Mouse (Mus musculus): ENCODE data around the gene Gbgt1. TPM values are rescaled to one million over a fixed set of nuclear protein-coding genes. Genes with fewer than 3 reads are reported as not detected.

Gene Gbgt1
- polyA plus RNA-seq, 1 experiment from 2014 or later = 0.50 TPM

DNA sequence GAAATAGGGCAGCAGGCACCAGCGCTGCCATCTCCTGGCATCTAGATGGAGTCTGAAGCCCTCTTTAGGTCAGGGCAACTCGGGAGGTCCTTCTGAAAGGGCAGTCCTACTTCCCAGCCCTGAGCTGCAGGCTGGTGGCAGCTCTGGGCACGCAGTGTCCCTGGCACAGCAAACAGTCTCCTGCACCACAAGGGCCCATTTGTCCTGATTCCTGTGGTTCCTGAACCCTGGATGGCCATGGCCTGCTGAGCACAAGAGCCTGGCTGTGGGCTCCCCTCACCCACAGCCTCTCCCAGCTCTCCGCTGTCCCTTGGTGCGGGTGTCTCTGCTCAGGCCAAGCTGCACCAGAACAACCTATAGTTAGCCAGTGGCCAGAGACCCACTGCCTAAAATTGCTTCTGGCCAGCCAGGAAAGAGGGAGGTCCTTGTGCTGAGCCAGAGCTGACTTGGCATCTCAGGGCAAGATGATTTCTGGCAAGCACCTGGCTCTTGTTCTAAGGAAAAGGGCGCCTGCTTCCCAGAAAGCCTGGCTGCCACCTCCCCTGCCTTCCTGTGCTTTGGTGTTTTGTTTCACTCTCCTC is 25.0 kb downstream of the Gbgt1 start:
- ATAC-seq (ENCODE audit: insufficient read depth) = no peak
- H3K27ac ChIP-seq (replicated peaks) = no peak overlapping the region
- no peaks in the 10 kb centered on the region for H3K27me3 ChIP-seq
- peaks cover 22% of the 10 kb centered on the region for H3K4me1 ChIP-seq (replicated peaks)
- no peak overlapping the region for H3K4me3 ChIP-seq (replicated peaks)
- H3K4me2 ChIP-seq = no peak overlapping the region
- H3K9me3 ChIP-seq (replicated peaks) = no peaks in the 10 kb centered on the region
- WGBS (ENCODE audit: insufficient replicate concordance) = 65% methylated on average over 6 of the region's 6 CpGs
- H3K36me3 ChIP-seq (replicated peaks) = no peaks in the 10 kb centered on the region
- H3K9ac ChIP-seq = no peak overlapping the region

GRCm38 (mm10) chr2:28522166-28522565 is 25.5 kb downstream of the Gbgt1 start:
- H3K9me3 ChIP-seq (replicated peaks) = no peaks in the 10 kb centered on the region
- no peak overlapping the region for H3K27ac ChIP-seq (replicated peaks)
- ATAC-seq (ENCODE audit: insufficient read depth) = no peak
- 61% methylated on average over 4 of the region's 4 CpGs for WGBS (ENCODE audit: insufficient replicate concordance)
- H3K27me3 ChIP-seq = no peaks in the 10 kb centered on the region
- H3K4me3 ChIP-seq (replicated peaks) = no peak overlapping the region
- H3K9ac ChIP-seq = no peak overlapping the region
- H3K36me3 ChIP-seq (replicated peaks) = no peaks in the 10 kb centered on the region
- peaks cover 22% of the 10 kb centered on the region for H3K4me1 ChIP-seq (replicated peaks)
- H3K4me2 ChIP-seq = no peak overlapping the region

GRCm38 (mm10) chr2:28523643-28524117 is 27.0 kb downstream of the Gbgt1 start:
- WGBS (ENCODE audit: insufficient replicate concordance) = 50% methylated on average over 5 of the region's 5 CpGs
- Histone ChIP-seq H3K9ac (no peak overlapping the region), H3K36me3 (replicated peaks) (no peaks in the 10 kb centered on the region), H3K9me3 (replicated peaks) (no peaks in the 10 kb centered on the region), H3K27ac (replicated peaks) (no peak overlapping the region), H3K4me2 (no peak overlapping the region), H3K4me1 (replicated peaks) (peaks cover 22% of the 10 kb centered on the region), H3K4me3 (replicated peaks) (no peak overlapping the region), H3K27me3 (no peaks in the 10 kb centered on the region)
- peak; percentile 17; the same call in 1 of the 2 replicates for ATAC-seq (ENCODE audit: insufficient read depth)

- no peak for ATAC-seq (ENCODE audit: insufficient read depth)
- H3K4me2 ChIP-seq = no peak overlapping the region
- H3K36me3 ChIP-seq (replicated peaks) = no peaks in the 10 kb centered on the region
- no peaks in the 10 kb centered on the region for H3K27me3 ChIP-seq
- H3K4me1 ChIP-seq (replicated peaks) = peaks cover 22% of the 10 kb centered on the region
- no peak overlapping the region for H3K9ac ChIP-seq
- no peaks in the 10 kb centered on the region for H3K9me3 ChIP-seq (replicated peaks)
- H3K4me3 ChIP-seq (replicated peaks) = no peak overlapping the region
- WGBS (ENCODE audit: insufficient replicate concordance) = 74% methylated on average over 10 of the region's 10 CpGs
- no peak overlapping the region for H3K27ac ChIP-seq (replicated peaks)
These were observed 27.7 kb downstream of the Gbgt1 start for GRCm38 (mm10) chr2:28524406-28524805.

DNA sequence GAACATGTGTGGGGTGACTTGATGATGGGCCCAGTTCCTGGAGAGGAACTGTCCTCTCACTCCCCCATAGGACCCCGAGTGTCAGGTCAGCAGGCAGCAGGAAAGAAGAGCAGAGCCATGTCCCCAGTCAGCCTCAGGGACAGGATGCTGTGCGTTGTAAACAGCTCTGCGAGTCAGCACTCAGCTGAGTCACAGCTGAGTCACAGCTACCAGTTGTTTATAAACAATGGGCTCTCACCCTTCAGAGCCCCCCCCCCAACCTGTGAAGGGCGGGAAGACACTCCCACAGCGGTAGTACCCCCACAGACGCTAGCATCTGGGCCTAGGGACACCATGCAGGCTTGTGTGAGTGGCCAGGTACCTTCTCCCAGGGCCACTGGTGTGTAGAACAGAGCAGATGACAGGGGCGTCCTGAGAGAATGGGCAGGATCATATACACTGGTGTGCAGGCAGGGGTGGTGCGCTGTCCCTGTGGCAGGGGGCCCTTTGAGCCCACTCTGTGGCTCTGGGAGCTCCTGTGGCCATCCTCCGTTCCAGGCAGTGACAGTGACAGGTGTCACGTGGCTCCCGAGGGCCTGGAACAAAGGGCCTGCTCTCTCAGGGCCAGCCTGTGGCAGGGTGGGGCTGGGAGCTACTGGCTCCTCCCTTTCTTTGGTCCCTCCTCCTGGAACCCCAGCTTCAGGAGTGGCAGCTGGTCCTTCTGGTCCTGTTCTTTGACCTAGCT is 28.7 kb downstream of the Gbgt1 start:
- no peaks in the 10 kb centered on the region for H3K9me3 ChIP-seq (replicated peaks)
- peaks cover 22% of the 10 kb centered on the region for H3K4me1 ChIP-seq (replicated peaks)
- peak overlapping the region; percentile 10; the same call in 1 of the 2 replicates for H3K4me2 ChIP-seq
- H3K9ac ChIP-seq = no peak overlapping the region
- ATAC-seq (ENCODE audit: insufficient read depth) = peak; percentile 71
- no peaks in the 10 kb centered on the region for H3K27me3 ChIP-seq
- 28% methylated on average over 11 of the region's 11 CpGs for WGBS (ENCODE audit: insufficient replicate concordance)
- H3K27ac ChIP-seq (replicated peaks) = peak overlapping the region; percentile 14; the same call in 1 of the 2 replicates
- H3K36me3 ChIP-seq (replicated peaks) = no peaks in the 10 kb centered on the region
- H3K4me3 ChIP-seq (replicated peaks) = no peak overlapping the region

GRCm38 (mm10) chr2:28525943-28526876 is 29.5 kb downstream of the Gbgt1 start:
- 22% methylated on average over 12 of the region's 12 CpGs for WGBS (ENCODE audit: insufficient replicate concordance)
- H3K9ac ChIP-seq = no peak overlapping the region
- 0 out of 2 replicates have a peak overlapping the region, but pooled peaks have one; percentile 14 for H3K27ac ChIP-seq (replicated peaks)
- H3K4me2 ChIP-seq = peak overlapping the region; percentile 10; the same call in 1 of the 2 replicates
- H3K27me3 ChIP-seq = no peaks in the 10 kb centered on the region
- H3K36me3 ChIP-seq (replicated peaks) = no peaks in the 10 kb centered on the region
- H3K9me3 ChIP-seq (replicated peaks) = no peaks in the 10 kb centered on the region
- no peak for ATAC-seq (ENCODE audit: insufficient read depth)
- H3K4me1 ChIP-seq (replicated peaks) = peaks cover 22% of the 10 kb centered on the region
- no peak overlapping the region for H3K4me3 ChIP-seq (replicated peaks)

DNA sequence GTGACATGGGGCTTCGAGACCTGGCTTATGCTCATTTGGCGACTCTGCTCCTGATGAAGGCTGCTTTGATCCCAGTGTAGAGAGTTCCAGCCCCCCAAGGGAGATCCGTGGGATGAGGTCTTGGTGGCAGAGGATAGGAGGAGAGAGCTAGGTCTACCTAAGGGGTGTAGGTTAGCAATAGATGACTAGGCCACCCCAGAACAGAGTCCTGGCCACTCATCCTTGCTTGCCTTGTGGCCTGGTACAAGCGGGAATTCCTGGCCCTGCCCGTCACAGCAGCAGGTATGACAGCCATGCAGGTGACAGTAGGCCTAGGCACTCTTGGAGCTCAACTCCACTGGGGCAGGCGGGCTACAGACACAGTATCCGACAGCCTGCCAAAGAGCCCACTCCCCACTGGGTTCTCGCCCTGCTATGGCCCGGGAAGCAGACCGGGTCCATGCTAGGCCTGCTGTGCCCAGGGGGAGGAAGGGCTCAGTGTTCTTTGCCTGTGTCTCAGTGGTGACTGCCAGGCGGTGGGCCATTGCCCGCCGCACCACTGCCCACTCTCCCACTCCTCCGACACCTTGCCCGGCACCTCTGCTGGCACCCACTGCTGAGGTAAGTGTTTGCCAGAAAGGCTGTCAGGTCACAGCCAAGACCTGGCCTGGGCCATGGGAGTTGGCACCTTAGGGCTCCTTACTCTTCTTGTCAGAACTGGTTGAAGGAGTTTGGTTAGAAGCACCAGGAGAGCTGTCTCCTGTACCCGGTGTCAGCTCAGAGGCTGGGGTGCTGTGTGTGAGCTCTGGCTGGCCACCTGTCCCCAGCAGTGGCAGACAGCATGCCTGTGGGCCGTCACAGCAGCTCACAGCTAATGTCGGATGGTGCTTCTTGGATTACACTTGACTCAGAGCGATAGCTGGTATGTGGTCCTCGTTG is 31.0 kb downstream of the Gbgt1 start:
- no peak overlapping the region for H3K4me3 ChIP-seq (replicated peaks)

GRCm38 (mm10) chr2:28528354-28528730 is 31.7 kb downstream of the Gbgt1 start:
- no peak for ATAC-seq (ENCODE audit: insufficient read depth)
- Histone ChIP-seq H3K4me1 (replicated peaks) (peaks cover 27% of the 10 kb centered on the region), H3K27ac (replicated peaks) (no peak overlapping the region), H3K9me3 (replicated peaks) (no peaks in the 10 kb centered on the region), H3K9ac (no peak overlapping the region), H3K36me3 (replicated peaks) (no peaks in the 10 kb centered on the region), H3K27me3 (peaks cover 2% of the 10 kb centered on the region; the same call in 1 of the 2 replicates), H3K4me3 (replicated peaks) (no peak overlapping the region), H3K4me2 (no peak overlapping the region)
- WGBS (ENCODE audit: insufficient replicate concordance) = 68% methylated on average over 7 of the region's 7 CpGs

More for the DNA sequence above, 31.0 kb downstream of the Gbgt1 start:
- Histone ChIP-seq H3K27ac (replicated peaks) (no peak overlapping the region), H3K4me2 (no peak overlapping the region), H3K27me3 (no peaks in the 10 kb centered on the region), H3K36me3 (replicated peaks) (no peaks in the 10 kb centered on the region), H3K4me1 (replicated peaks) (peaks cover 22% of the 10 kb centered on the region), H3K9me3 (replicated peaks) (no peaks in the 10 kb centered on the region), H3K9ac (no peak overlapping the region)
- WGBS (ENCODE audit: insufficient replicate concordance) = 69% methylated on average over 20 of the region's 20 CpGs
- no peak for ATAC-seq (ENCODE audit: insufficient read depth)

GRCm38 (mm10) chr2:28529856-28530255 is 33.2 kb downstream of the Gbgt1 start:
- peaks cover 18% of the 10 kb centered on the region for H3K27me3 ChIP-seq
- 63% methylated on average over 4 of the region's 4 CpGs for WGBS (ENCODE audit: insufficient replicate concordance)
- H3K27ac ChIP-seq (replicated peaks) = no peak overlapping the region
- no peaks in the 10 kb centered on the region for H3K36me3 ChIP-seq (replicated peaks)
- no peaks in the 10 kb centered on the region for H3K9me3 ChIP-seq (replicated peaks)
- peaks cover 26% of the 10 kb centered on the region for H3K4me1 ChIP-seq (replicated peaks)
- no peak for ATAC-seq (ENCODE audit: insufficient read depth)
- H3K4me2 ChIP-seq = no peak overlapping the region
- H3K9ac ChIP-seq = no peak overlapping the region
- H3K4me3 ChIP-seq (replicated peaks) = no peak overlapping the region

GRCm38 (mm10) chr2:28530311-28530710 is 33.6 kb downstream of the Gbgt1 start:
- peaks cover 18% of the 10 kb centered on the region for H3K27me3 ChIP-seq
- no peaks in the 10 kb centered on the region for H3K36me3 ChIP-seq (replicated peaks)
- WGBS (ENCODE audit: insufficient replicate concordance) = 57% methylated on average over 7 of the region's 7 CpGs
- H3K4me2 ChIP-seq = no peak overlapping the region
- no peak for ATAC-seq (ENCODE audit: insufficient read depth)
- H3K9me3 ChIP-seq (replicated peaks) = no peaks in the 10 kb centered on the region
- no peak overlapping the region for H3K9ac ChIP-seq
- H3K4me3 ChIP-seq (replicated peaks) = no peak overlapping the region
- peaks cover 22% of the 10 kb centered on the region for H3K4me1 ChIP-seq (replicated peaks)
- no peak overlapping the region for H3K27ac ChIP-seq (replicated peaks)

All from liver, embryonic 15.5 days (tissue).